ENCODE assay signal across 9 mouse cellular contexts in the genomic region with DNA sequence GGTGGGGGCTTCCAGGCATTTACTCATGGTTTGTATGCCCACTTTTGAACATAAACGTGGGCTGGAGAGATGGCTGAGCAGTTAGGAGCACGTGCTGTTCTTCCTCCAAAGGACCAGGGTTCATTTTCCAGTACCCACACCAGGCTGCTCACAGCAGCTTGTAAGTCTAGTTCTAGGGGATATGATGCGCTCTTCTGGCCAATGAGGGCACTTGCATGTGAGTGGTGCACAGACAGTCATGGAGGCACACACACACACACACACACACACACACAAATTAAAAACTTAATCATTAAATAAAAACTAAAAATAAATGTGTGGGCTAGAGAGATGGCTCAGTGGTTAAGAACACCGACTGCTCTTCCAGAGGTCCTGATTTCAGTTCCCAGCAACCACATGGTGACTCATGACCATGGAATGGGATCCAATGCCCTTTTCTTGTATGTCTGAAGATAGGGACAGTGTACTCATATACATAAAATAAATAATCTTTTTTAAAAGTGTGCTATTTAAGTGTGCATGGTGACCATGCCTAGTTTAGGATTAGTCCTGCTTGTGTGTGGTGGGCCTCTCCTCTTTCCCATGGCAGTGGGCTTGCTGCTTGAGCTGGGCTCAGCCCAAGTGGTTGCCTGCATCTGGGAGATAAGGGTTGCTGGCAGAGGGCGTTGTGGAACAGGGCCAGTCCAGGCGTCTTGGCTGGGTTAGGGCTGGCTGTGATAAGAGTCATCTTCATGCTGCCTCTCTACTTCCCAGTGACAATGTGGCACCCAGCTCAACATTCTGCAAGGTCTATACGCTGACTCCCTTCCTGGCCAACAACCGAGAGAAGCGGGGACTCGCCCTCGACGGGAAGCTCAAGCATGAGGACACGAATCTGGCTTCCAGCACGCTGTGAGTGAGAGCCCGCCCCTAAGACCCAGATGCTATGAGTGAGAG. TPM values are rescaled to one million over a fixed set of nuclear protein-coding genes. Genes with fewer than 3 reads are reported as not detected.
DNase-seq lines count a peak whose midpoint lies in the region; ATAC-seq lines count a peak whose summit lies in the region.
"Had no signal": no experiment of that assay in that cellular context is flagged by ENCODE, and none has a peak within 500 bp of the region (broad histone marks: within the 10 kb centered on the region; RNA-seq: fewer than 3 reads in every experiment).

No protein-coding gene starts in this region.

- H3K4me3 ChIP-seq in midbrain, embryonic 12.5 days: no peak overlapping the region
- H3K4me3 ChIP-seq in midbrain, embryonic 11.5 days (ENCODE audit: low read depth, low read length): no peak overlapping the region
- H3K4me3 ChIP-seq in embryonic facial prominence, embryonic 10.5 days: 0 out of 2 replicates have a peak overlapping the region, but pooled peaks have one; percentile 11
- H3K4me3 ChIP-seq: midbrain, embryonic 15.5 days had no signal

- no peak for DNase-seq in midbrain, embryonic 11.5 days (ENCODE audit: low spot score, missing footprints)
- DNase-seq in embryonic facial prominence, embryonic 10.5 days (ENCODE audit: low spot score): no peak
- peak; percentile 95 for DNase-seq in liver
- DNase-seq in yolk sac, embryonic 10.5 days (ENCODE audit: low spot score): peak; percentile 52
- DNase-seq in cerebellum, postnatal 10 days: no peak
- DNase-seq in cerebellum, adult 11 months: no peak
- DNase-seq: layer of hippocampus, adult 9-11 months had no signal

- H3K9me3 ChIP-seq in midbrain, embryonic 12.5 days: no peaks in the 10 kb centered on the region
- H3K9me3 ChIP-seq in midbrain, embryonic 11.5 days (ENCODE audit: control insufficient read depth, low read length): no peaks in the 10 kb centered on the region
- H3K9me3 ChIP-seq in embryonic facial prominence, embryonic 10.5 days: no peaks in the 10 kb centered on the region
- H3K9me3 ChIP-seq: midbrain, embryonic 15.5 days had no signal

- no peak overlapping the region for H3K4me2 ChIP-seq in midbrain, embryonic 12.5 days (replicated peaks)
- no peak overlapping the region for H3K4me2 ChIP-seq in midbrain, embryonic 11.5 days
- H3K4me2 ChIP-seq: midbrain, embryonic 15.5 days had no signal

- peaks cover 11% of the 10 kb centered on the region for H3K27me3 ChIP-seq in midbrain, embryonic 12.5 days
- peaks cover 2% of the 10 kb centered on the region; the same call in 1 of the 2 replicates for H3K27me3 ChIP-seq in midbrain, embryonic 11.5 days (ENCODE audit: control insufficient read depth, insufficient read depth, low read length)
- H3K27me3 ChIP-seq in embryonic facial prominence, embryonic 10.5 days (replicated peaks; ENCODE audit: low read depth, poor library complexity, severe bottlenecking): no peaks in the 10 kb centered on the region
- H3K27me3 ChIP-seq: midbrain, embryonic 15.5 days had no signal

- 86% methylated on average over 15 of the region's 15 CpGs for WGBS in midbrain, embryonic 12.5 days
- 87% methylated on average over 15 of the region's 15 CpGs for WGBS in midbrain, embryonic 11.5 days
- 88% methylated on average over 15 of the region's 15 CpGs for WGBS in embryonic facial prominence, embryonic 10.5 days

- H3K9ac ChIP-seq in midbrain, embryonic 12.5 days (replicated peaks): no peak overlapping the region
- H3K9ac ChIP-seq in midbrain, embryonic 11.5 days (ENCODE audit: low read length): no peak overlapping the region
- H3K9ac ChIP-seq: midbrain, embryonic 15.5 days had no signal

- H3K4me1 ChIP-seq in midbrain, embryonic 12.5 days: peaks cover 6% of the 10 kb centered on the region
- H3K4me1 ChIP-seq in midbrain, embryonic 11.5 days (ENCODE audit: control insufficient read depth, insufficient read depth, low read length): no peaks in the 10 kb centered on the region
- 0 out of 2 replicates have a peak, but pooled peaks cover 3% of the 10 kb centered on the region for H3K4me1 ChIP-seq in embryonic facial prominence, embryonic 10.5 days
- H3K4me1 ChIP-seq: midbrain, embryonic 15.5 days had no signal

- H3K27ac ChIP-seq in midbrain, embryonic 12.5 days (replicated peaks): 0 out of 2 replicates have a peak overlapping the region, but pooled peaks have one; percentile 25
- no peak overlapping the region for H3K27ac ChIP-seq in midbrain, embryonic 11.5 days (ENCODE audit: low read depth, low read length)
- H3K27ac ChIP-seq in embryonic facial prominence, embryonic 10.5 days (replicated peaks): peak overlapping the region; percentile 24; the same call in 1 of the 2 replicates
- H3K27ac ChIP-seq: midbrain, embryonic 15.5 days had no signal

- ATAC-seq in midbrain, embryonic 12.5 days (ENCODE audit: low FRiP score, low read depth): no peak
- no peak for ATAC-seq in midbrain, embryonic 11.5 days (ENCODE audit: low FRiP score)
- ATAC-seq: midbrain, embryonic 15.5 days had no signal

- H3K36me3 ChIP-seq in midbrain, embryonic 12.5 days: peaks cover 41% of the 10 kb centered on the region
- 0 out of 2 replicates have a peak, but pooled peaks cover 3% of the 10 kb centered on the region for H3K36me3 ChIP-seq in midbrain, embryonic 11.5 days (ENCODE audit: control insufficient read depth, insufficient read depth, low read length)
- peaks cover 87% of the 10 kb centered on the region for H3K36me3 ChIP-seq in embryonic facial prominence, embryonic 10.5 days (replicated peaks)

RNA-seq across cellular contexts. Expression of a gene that starts 32.8 kb away (rescaled TPM):
- polyA plus RNA-seq in midbrain, embryonic 12.5 days (2016; fragmentation: Nextera tagmentation; extraction: Ambion mirVana): 0.59 and 0.92 TPM in 2 replicates
- 0.34 and 0.92 TPM in 2 replicates for polyA plus RNA-seq in midbrain, embryonic 11.5 days (2014; fragmentation: Nextera tagmentation; extraction: Ambion mirVana)
- polyA plus RNA-seq in embryonic facial prominence, embryonic 10.5 days (2016; fragmentation: Nextera tagmentation; extraction: Ambion mirVana): 0.55 and 0.60 TPM in 2 replicates

RNA-seq across cellular contexts. Expression of a gene that starts 58.9 kb away (rescaled TPM):
- polyA plus RNA-seq in midbrain, embryonic 12.5 days (2016; fragmentation: Nextera tagmentation; extraction: Ambion mirVana): 13.4 and 14.1 TPM in 2 replicates
- 4.1 and 4.6 TPM in 2 replicates for polyA plus RNA-seq in midbrain, embryonic 11.5 days (2014; fragmentation: Nextera tagmentation; extraction: Ambion mirVana)
- 12.6 and 13.7 TPM in 2 replicates for polyA plus RNA-seq in embryonic facial prominence, embryonic 10.5 days (2016; fragmentation: Nextera tagmentation; extraction: Ambion mirVana)

Comparison
In these comparisons a context has a peak if more than half of its experiments do, and no peak if none do; other contexts are left out.
1. DNase-seq: peak in liver (single experiment) and yolk sac, embryonic 10.5 days (single experiment); none in midbrain, embryonic 11.5 days (single experiment), embryonic facial prominence, embryonic 10.5 days (single experiment), cerebellum, postnatal 10 days (0 of 2) and cerebellum, adult 11 months (single experiment).